Mouse (Mus musculus) G1E (cell line): Measurements from ENCODE around the gene Larp1.

Source experiments
- CTCF ChIP-seq: IDR thresholded peaks from 2 replicates; pipeline ENCODE4 v1.5.1; 2012; ENCODE audit warnings: low read depth, low read length, inconsistent platforms, mixed read lengths
- GATA1 ChIP-seq: IDR thresholded peaks from 2 replicates; pipeline ENCODE4 v1.6.1; 2012; ENCODE audit warnings: borderline replicate concordance, low read length, inconsistent platforms, mixed read lengths
- POLR2AphosphoS5 ChIP-seq: IDR thresholded peaks from 2 replicates; pipeline ENCODE4 v1.6.1; 2012; ENCODE audit warnings: low read depth, low read length, inconsistent platforms; ENCODE audit not compliant: insufficient replicate concordance

- TF ChIP-seq CTCF = no peak
- no peak for TF ChIP-seq GATA1
- TF ChIP-seq POLR2AphosphoS5 = no peak
These were observed 37.6 kb downstream of the Larp1 start for GRCm38 (mm10) chr11:58046438-58046837.
